Mouse (Mus musculus): ENCODE measurements around the gene Gnai2.

Gene Gnai2

GRCm38 (mm10) chr9:107608741-107609432 lies 26.3 kb downstream of the Gnai2 start, which contains the start of gene Sema3b:
Gene Sema3b, minus strand, starts transcription at chr9:107609229.
- no peak for DNase-seq

DNA sequence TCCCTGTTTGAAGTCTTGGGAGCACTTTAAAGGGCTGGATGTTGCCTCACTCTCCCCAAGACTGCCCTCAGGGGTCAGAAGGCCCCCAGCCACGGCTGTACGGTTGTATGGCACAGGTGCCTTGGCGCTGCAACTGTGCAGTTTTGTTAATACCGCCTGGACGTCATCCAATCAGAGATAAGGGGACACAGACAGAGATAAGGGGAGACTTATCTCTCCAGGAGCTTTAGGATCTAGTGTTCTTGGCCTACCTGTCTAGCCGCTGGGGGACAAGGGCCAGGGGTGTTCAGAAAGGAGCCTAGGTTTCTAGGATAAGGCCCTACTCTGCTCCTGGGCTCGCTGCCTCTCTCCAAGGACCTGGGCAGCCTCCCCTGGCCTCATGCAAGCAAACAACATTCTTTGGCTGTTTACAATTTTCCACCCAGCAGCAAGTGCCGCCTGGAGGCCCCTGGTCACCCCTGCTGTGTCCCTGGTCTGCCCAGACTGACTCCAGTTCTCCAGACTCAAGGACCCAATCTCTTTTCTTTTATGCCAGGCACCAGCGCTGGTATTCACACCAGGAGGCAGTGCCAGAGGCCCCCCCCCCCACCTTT lies 27.4 kb downstream of the Gnai2 start:
- no peak for DNase-seq

- DNase-seq, result no peak
These were observed 28.1 kb downstream of the Gnai2 start for GRCm38 (mm10) chr9:107607036-107607435.

GRCm38 (mm10) chr9:107606591-107606990 lies 28.6 kb downstream of the Gnai2 start:
- DNase-seq, result no peak

- DNase-seq, result no peak
These were observed 30.0 kb downstream of the Gnai2 start for GRCm38 (mm10) chr9:107605041-107605661.

DNA sequence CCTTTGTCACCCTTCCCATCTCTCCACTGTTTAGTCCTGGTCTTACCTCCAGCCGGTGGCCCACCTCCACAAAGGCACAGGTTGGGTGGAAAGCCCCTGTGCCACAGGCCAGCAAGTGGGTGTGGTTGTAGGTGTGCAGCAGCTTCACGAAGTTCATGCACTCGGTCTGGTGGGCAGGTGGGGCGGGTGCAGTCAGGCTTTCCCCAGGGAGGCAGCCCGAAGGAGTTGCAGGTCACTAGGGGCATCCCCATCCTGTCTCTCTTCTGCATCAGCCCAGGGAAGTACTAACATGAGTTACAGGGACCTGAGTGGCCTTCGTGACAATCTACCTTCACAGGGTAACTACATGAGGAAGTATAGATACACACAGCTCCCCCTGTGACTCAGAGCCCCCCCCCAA lies 31.9 kb downstream of the Gnai2 start:
- DNase-seq, result no peak

GRCm38 (mm10) chr9:107602068-107602648 lies 33.0 kb downstream of the Gnai2 start:
- DNase-seq, result peak; percentile 99

DNA sequence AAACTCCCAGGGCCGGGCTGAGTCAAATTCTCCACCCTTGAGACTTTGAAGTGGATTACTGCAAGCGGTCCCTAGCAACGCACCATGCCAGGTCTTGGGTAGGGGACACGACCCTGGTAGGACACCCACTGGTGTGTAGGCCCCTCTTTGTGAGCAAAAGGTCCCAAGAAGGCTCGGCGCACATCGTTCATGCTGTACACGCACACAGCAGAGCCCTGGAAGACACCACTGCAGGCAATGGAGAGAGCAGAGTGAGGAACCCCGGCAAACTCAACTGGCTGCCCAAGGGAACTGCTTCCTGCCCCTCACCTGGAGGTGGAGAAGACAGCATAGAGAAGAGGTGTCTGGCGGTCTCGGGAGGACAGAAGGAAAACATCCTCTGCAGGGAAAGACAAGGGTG lies 33.9 kb downstream of the Gnai2 start:
- no peak for DNase-seq

- no peak for DNase-seq
These were observed 34.4 kb downstream of the Gnai2 start for GRCm38 (mm10) chr9:107600745-107601144.

GRCm38 (mm10) chr9:107599842-107600241 lies 35.3 kb downstream of the Gnai2 start:
- DNase-seq, result peak; percentile 37

DNA sequence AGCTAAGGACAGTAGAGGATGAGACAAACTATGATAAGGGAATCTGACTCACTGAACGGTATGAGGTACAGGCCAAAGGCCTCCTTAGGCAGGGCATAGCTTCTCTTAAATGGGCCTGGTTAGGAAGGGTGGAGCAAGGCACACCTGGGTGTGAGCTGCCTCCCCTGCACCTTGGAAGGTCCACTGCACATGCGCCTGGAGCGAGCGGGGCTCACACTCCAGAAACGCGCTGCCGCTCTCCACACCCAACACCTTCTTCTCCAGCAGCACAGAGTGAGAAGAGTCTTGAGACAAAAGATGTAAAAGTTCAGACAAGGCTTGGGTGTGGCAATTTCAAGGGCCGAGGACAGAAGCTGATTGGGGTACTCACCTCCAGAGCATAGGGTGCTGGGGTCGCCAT lies 35.7 kb downstream of the Gnai2 start:
- DNase-seq, result no peak

DNA sequence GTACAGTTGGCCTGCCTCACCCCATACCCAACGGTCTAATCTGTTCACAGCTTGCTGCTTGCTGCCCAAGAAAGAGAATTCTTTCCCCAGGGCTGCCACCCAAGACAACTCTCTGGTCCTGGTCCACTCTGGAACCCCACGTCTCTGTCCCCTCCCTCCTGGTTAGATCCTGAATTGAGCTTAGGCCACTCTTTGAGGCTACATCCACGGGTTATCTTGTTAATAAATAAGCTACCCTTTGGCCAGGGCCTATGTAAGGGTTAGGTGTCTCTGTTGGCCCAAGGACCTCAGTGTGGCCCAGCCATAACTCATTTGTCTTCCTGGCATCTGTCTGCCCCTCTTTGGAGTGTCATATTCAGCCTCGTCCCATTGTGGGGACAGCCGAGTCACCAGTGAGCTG lies 36.8 kb downstream of the Gnai2 start:
- DNase-seq, result no peak

DNA sequence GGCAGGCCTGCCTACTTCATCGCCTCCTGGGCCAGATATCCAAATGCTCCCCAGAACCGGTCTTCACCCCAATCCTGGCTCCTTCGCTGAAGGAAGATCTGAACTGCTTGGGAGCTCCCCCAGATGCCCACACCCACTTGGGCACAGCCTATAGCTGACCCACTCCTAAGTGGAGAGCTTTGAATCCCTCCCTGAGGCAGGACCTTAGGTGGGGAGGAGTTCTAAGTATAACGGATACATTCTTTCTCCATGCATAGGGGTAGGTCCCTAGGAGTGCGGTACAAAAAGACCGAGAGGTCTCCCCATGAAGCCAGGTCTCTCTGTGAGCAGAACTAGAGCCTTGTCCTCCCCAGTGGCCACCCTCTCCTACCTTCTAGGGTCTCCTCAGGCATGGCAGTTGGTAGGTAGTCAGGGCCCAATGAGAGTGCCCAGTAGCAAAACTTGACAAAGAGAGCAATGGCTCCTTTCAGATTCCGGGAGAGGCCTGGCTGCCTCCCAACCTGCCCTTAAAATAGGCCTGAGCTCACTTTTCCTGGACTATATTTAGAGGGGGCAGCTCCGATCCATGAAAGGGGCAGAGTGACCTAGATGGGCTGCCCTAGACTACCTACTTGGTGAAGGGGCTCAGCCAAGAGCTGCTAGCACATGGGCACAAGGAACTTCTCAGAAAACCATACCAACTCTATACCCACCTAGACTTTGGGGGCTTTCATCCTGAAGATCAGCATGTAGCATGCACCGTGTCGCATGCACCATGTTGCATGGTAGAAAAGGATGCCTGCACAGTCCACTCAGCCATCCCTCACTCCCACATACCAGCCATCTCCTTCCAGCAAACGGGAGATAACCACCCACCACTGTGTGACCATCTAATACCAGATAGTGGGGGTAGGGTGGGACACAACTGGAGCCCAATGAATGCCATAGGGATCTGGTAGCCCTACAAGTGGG lies 38.3 kb downstream of the Gnai2 start:
- no peak for DNase-seq

- no peak for DNase-seq
These were observed 40.7 kb downstream of the Gnai2 start for GRCm38 (mm10) chr9:107594281-107595062.

- DNase-seq, result no peak
These were observed 41.8 kb downstream of the Gnai2 start for GRCm38 (mm10) chr9:107593101-107593976.

DNA sequence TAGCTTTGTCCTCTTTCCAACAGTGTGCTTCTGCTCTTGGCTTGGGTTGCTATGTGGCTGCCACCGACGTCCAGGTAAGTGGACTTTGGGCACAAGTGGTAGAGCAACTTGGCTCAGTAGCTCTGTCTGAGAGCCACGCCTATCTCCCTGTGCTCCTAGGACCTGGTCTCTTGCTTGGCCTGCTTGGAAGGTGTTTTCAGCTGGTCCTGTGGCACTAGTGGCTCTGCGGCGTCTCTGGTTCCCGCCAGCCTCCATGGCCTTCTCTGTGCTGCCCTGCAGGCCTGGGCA lies 44.5 kb downstream of the Gnai2 start:
- no peak for DNase-seq

DNA sequence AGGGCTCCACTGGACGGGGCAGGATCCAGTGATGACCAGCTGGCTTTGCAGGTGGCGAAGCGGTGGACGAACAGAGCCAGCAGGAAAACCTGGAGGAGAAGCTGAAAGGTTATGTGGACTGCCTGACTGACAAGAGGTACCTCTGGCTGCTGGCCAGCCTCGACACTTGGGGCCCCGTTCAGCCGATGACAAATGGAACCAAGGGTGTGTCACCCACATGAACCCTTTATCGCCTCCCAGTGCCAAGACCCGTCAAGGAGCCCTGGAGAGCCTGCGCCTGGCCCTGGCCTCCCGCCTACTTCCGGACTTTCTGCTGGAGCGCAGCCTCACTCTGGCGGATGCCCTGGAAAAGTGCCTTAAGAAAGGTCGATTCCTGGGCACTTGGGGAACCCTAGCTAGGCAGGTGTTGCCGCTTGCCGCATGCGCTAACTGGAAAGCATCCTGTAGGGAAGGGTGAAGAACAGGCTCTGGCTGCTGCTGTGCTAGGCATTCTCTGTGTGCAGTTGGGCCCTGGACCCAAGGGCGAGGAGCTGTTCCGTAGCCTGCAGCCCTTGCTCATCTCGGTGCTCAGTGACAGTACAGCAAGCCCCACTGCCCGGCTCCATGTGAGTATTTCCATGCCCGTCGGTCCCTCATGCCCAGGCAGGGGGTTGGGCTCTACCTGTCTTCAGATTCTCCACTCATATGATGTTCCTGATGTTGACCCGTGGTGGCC lies 45.0 kb downstream of the Gnai2 start:
- DNase-seq, result no peak

DNA sequence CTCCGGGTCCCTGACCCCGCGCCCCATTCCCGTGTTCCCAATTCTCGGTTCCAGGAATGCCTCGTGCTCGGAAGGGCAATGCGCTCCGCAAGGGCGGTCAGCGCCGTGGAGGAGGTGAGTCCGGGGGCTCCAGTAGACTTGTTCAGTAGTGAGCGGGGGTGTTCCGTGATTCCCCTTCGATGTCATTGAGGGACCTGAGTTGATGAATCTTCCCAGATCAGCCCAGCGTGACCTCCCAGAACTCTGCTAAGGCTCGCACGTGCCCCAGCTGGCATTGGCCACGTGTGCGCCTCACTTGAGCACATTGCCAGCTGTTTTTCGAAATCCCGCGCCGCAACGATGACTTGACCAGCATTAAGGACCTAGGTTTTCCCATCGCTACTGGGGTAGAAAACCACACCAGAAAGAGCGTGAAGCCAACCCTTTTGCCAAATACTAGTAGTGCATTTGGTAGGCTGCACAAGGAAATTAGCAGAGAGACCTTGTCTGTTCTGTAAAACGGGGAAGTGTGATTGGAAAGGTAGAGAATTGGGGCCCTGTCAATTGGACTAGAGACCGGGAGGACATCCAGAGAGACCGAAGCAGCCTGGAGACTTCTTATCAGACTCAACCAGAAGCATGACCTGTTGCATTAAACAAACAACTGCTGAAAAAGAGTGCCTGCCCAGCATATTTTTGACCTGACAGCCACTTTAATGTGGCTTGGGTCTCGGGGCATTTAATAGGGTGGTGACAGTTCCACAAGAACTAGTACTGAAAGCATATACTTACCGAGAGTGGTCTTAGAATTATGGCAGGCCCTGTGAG lies 47.1 kb downstream of the Gnai2 start:
- peak; percentile 42 for DNase-seq

Measured in right cerebral cortex, postnatal 4 days (tissue).